Mouse (Mus musculus) cortical plate, adult 2 months (tissue): ENCODE measurements at regions not wholly inside any gene's neighbourhood (a gene's known extent, or its start where the extent isn't known, plus 50 kb on each side); places are given as distances from the start of the nearest gene placed in this dataset.

Experiments
- CTCF ChIP-seq: fragments of 200-500 bp; IDR thresholded peaks from 2 replicates; pipeline ENCODE4 v1.5.1; 2011; ENCODE audit warnings: mild to moderate bottlenecking, control low read depth, low read length; ENCODE audit not compliant: insufficient read depth; ENCODE audit errors: extremely low read depth
- POLR2A ChIP-seq: fragments of 200-500 bp; IDR thresholded peaks from 2 replicates; pipeline ENCODE4 v1.6.1; 2011; ENCODE audit warnings: mild to moderate bottlenecking, low read length, control low read depth; ENCODE audit not compliant: insufficient read depth; ENCODE audit errors: extremely low read depth

DNA sequence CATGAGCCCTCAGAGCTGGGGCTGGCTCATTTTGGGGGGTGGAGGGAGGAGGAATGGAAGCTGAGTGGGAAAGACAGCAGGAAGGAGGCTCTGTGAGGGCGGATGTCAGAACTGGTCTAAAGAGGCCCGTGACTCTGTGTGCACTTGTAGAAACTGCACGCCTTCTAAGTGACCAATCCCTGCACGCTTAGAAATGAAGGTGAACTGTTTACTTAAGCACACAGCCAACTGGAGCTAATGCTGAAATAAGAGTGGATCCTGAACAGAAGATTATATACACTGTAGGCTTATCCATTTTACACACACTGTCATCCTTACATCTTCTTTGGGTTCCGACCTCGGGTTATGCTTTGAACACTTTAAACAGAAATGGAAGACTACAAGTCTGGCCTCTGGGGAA, 412.8 kb upstream of the Jmjd1c start:
- no peak for TF ChIP-seq POLR2A
- no peak for TF ChIP-seq CTCF
